Mouse (Mus musculus) bone marrow, adult 2 months (tissue): ENCODE measurements around the gene Gm7138. TPM values are rescaled to one million over a fixed set of nuclear protein-coding genes. Genes with fewer than 3 reads are reported as not detected.
"Not testable (repeated sequence)": the region's sequence is repeated elsewhere in the genome, so short reads cannot be mapped to it uniquely, and the experiment has no call there.

Experiments used
- H3K27ac ChIP-seq: fragments of 200-500 bp; 2 replicates; pipeline ENCODE4 v1.5.1; 2012; ENCODE audit warnings: low read depth, mild to moderate bottlenecking, control low read depth, inconsistent platforms, low read length; ENCODE audit not compliant: control insufficient read depth, poor library complexity, insufficient read depth
- H3K4me1 ChIP-seq: fragments of 200-500 bp; 2 replicates; pipeline ENCODE4 v1.6.1; 2011; ENCODE audit warnings: low read length; ENCODE audit not compliant: control insufficient read depth, insufficient read depth
- H3K4me3 ChIP-seq: fragments of 200-500 bp; replicated peaks from 2 replicates; pipeline ENCODE3; 2011; ENCODE audit warnings: mild to moderate bottlenecking, low read depth, low read length, control low read depth; ENCODE audit not compliant: control insufficient read depth
- CTCF ChIP-seq: fragments of 200-500 bp; IDR thresholded peaks from 2 replicates; pipeline ENCODE4 v1.5.1; 2011; ENCODE audit warnings: low read length, control low read depth; ENCODE audit not compliant: control insufficient read depth, insufficient read depth
- POLR2A ChIP-seq: fragments of 200-500 bp; IDR thresholded peaks from 2 replicates; pipeline ENCODE4 v1.6.1; 2011; ENCODE audit warnings: low read depth, mild to moderate bottlenecking, control low read depth, low read length, borderline replicate concordance; ENCODE audit not compliant: control insufficient read depth
- WGBS: fragments of 180-500 bp; shearing (Covaris S2); methylation state at CpG from one replicate; pipeline ENCODE4 v1.1.7; 2018; 5-methylcytosine and 5-hydroxymethylcytosine counted together
- polyA plus RNA-seq: library from polyadenylated mRNA; stranded (reverse); fragments of >200 nt; gene quantifications from 2 replicates; pipeline ENCODE4 v1.2.4, GENCODE M21; 2011; ENCODE audit warnings: low replicate concordance; ENCODE audit not compliant: missing spikeins, insufficient read depth, insufficient read length

The Gm7138 gene
- polyA plus RNA-seq, 1 experiment: not detected

GRCm38 (mm10) chr10:77797677-77798076, 20.9 kb upstream of the Gm7138 start:
- H3K4me3 ChIP-seq: no peak overlapping the region
- WGBS: 46% methylated on average over 3 of the region's 3 CpGs
- H3K27ac ChIP-seq: no peak overlapping the region
- TF ChIP-seq POLR2A (no peak), CTCF (no peak)
- H3K4me1 ChIP-seq: no peaks in the 10 kb centered on the region

- no peak within 1 kb of the TSS for H3K4me3 ChIP-seq
- no peak for TF ChIP-seq POLR2A
- TF ChIP-seq CTCF: no peak
- H3K4me1 ChIP-seq: no peaks in the 10 kb centered on the region
- H3K27ac ChIP-seq: no peak within 1 kb of the TSS
- 52% methylated on average over 2 of the region's 2 CpGs for WGBS
These were observed 18.2 kb upstream of the Gm7138 start, which contains the start of gene Gm9639 for GRCm38 (mm10) chr10:77794976-77795375. Gene Gm9639 (minus strand): TSS chr10:77795076.

- Histone ChIP-seq H3K4me1 (no peaks in the 10 kb centered on the region), H3K27ac (no peak overlapping the region), H3K4me3 (no peak overlapping the region)
- WGBS: 67% methylated on average over 2 of the region's 2 CpGs
- no peak for TF ChIP-seq POLR2A
- TF ChIP-seq CTCF: no peak
These were observed 11.9 kb upstream of the Gm7138 start for GRCm38 (mm10) chr10:77788621-77789020.

GRCm38 (mm10) chr10:77787876-77788275, 11.1 kb upstream of the Gm7138 start, which contains the start of gene Gm7137:
Gene Gm7137 (minus strand): TSS chr10:77788200.
- H3K27ac ChIP-seq, H3K4me1 ChIP-seq, H3K4me3 ChIP-seq: not testable (repeated sequence)
- WGBS: 78% methylated on average over 1 of the region's 1 CpGs

GRCm38 (mm10) chr10:77783396-77783795, 6.7 kb upstream of the Gm7138 start:
- not testable (repeated sequence) for H3K4me1 ChIP-seq, H3K27ac ChIP-seq, H3K4me3 ChIP-seq
- WGBS: 82% methylated on average over 3 of the region's 3 CpGs

GRCm38 (mm10) chr10:77782442-77782841, 5.7 kb upstream of the Gm7138 start, which contains the start of gene Gm3250:
Gene Gm3250 (minus strand): TSS chr10:77782542.
- not testable (repeated sequence) for H3K4me3 ChIP-seq
- no CpG with 5 or more reads among the region's 1 CpGs for WGBS

GRCm38 (mm10) chr10:77772142-77772541, 4.6 kb downstream of the Gm7138 start:
- not testable (repeated sequence) for H3K27ac ChIP-seq, H3K4me1 ChIP-seq, H3K4me3 ChIP-seq
- 92% methylated on average over 2 of the region's 3 CpGs for WGBS

More at GRCm38 (mm10) chr10:77782442-77782841, 5.7 kb upstream of the Gm7138 start, which contains the start of gene Gm3250:
- H3K4me1 ChIP-seq, H3K27ac ChIP-seq: not testable (repeated sequence)

GRCm38 (mm10) chr10:77771225-77771624, 5.5 kb downstream of the Gm7138 start, which contains the start of gene Gm3238:
Gene Gm3238 (minus strand): TSS chr10:77771325.
- H3K4me3 ChIP-seq, H3K27ac ChIP-seq, H3K4me1 ChIP-seq: not testable (repeated sequence)
- 88% methylated on average over 1 of the region's 1 CpGs for WGBS

- TF ChIP-seq POLR2A (no peak), CTCF (no peak)
- H3K4me3 ChIP-seq: no peak overlapping the region
- no peak overlapping the region for H3K27ac ChIP-seq
- H3K4me1 ChIP-seq: no peaks in the 10 kb centered on the region
- 78% methylated on average over 1 of the region's 1 CpGs for WGBS
These were observed 7.0 kb downstream of the Gm7138 start for GRCm38 (mm10) chr10:77769727-77770126.

- not testable (repeated sequence) for H3K4me1 ChIP-seq, H3K27ac ChIP-seq, H3K4me3 ChIP-seq
- no CpG with 5 or more reads among the region's 1 CpGs for WGBS
These were observed 17.2 kb downstream of the Gm7138 start, which contains the start of gene Gm3233 for GRCm38 (mm10) chr10:77759582-77759981. Gene Gm3233 (minus strand): TSS chr10:77759682.
